Mouse (Mus musculus) stomach, adult 2 months (tissue): ENCODE measurements around the gene Anks4b. TPM values are rescaled to one million over a fixed set of nuclear protein-coding genes. Genes with fewer than 3 reads are reported as not detected.

ENCODE experiments used
- polyA plus RNA-seq: library from polyadenylated mRNA; depleted of rRNA; stranded (reverse); fragments of >200 nt; gene quantifications from 2 replicates; pipeline ENCODE4 v1.2.3, GENCODE M21; 2012; rRNA removed

Gene Anks4b
- 0.27 and 0.60 TPM in 2 replicates for polyA plus RNA-seq

DNA sequence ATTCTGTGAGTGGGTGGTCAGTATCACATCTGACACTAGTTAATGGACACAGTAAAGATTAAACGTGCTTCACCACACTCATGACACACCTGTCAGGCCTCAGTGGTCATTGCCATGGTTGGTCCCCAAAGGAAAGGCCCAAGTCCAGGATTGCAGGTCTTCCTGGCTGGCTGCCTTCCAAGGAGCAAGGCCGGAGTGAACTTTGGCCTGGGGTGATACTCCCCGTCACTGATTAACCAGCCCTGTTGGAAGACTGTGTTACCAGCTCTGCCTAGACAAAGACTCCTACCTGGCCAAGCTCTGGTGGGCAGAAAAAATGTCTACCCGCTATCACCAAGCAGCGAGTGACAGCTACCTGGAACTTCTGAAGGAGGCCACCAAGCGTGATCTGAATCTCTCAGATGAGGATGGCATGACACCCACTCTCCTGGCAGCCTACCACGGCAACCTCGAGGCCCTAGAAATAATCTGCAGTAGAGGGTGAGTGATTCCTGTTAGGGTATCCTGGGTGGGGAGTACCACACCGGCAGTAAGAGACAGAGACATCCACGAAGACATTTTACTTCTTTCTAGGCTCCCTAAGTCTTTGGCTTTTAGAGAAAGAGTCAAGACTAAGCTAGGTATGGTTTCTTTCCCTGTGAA, at the start of gene Anks4b:
Gene Anks4b, plus strand, starts transcription at position 256 of the 642 bp plus-strand sequence.

DNA sequence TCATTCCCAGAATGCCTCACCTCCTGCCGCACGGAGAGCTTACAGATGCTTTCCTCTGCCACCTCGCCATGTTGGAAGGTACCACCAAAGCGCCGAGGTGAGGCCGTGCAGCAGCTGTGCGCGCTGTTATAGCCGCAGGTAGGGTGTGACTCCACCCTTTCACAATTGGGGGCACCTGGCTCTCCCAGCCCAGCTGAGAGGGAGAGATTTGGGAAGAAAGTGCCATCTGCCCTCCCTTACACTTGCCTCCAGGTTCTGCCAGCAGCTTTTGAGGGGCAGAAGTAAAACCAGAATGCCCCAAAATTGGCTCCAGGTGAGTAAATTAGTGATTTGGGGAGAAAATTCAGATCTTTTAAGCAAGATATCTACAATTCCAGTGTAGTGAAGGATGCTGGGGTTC, 28.5 kb upstream of the Anks4b start, which contains the start of gene Zp2:
Gene Zp2, minus strand, starts transcription at position 101 of the 400 bp plus-strand sequence.

DNA sequence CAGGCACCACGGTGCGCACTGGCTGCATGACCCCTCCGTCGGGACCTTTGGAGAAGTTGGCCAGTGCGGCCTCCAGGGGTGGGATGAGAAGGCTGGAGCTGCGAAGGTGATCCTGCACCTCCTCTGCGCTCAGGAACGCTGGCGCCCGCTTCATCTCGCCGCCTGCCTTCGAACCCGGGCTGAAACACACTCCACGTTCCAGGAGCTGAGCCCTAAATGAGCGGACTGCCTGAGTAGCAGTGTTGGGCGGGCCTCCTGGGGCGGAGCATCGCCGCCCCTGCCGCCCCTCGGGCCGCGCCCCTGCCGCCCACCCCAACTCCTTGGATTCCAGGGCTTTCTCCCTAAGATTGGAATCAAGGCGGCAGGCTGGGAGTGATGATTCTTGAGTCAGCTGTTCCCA, 28.1 kb downstream of the Anks4b start, which contains the start of gene Crym:
Gene Crym, minus strand, starts transcription at position 341 of the 400 bp plus-strand sequence.

DNA sequence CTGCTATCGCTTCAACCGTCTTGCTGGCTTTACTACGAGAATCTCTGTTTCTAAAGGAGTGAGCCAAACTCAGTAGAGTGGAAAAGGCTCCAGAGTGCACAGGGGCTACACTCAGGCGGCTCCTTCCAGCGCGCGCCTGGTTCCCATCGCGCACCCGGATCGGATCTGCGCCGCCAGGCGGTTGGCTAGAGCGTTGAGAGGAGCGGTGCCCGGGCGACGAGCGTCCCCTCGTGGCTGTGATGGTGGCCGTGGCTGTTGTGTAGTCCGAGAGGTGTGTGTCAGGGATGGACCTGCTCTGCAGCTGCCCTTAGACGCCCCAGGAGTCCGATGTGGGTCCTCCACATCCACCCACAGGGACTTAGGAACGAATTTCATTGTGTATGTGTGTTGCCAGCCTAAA, 30.1 kb downstream of the Anks4b start, which contains the start of gene Abca14:
Gene Abca14, plus strand, starts transcription at position 173 of the 400 bp plus-strand sequence.

Other genes with a start within 250 kb of the Anks4b start
- not detected in 2 replicates for gene Dnah3, start 78.6 kb upstream of the Anks4b start, polyA plus RNA-seq
- gene Tmem159, start 71.5 kb upstream of the Anks4b start, polyA plus RNA-seq: 6.8 and 8.2 TPM in 2 replicates
- 0.02 TPM in 1 of 2 replicates, not detected in the other for gene Zp2, start 28.6 kb upstream of the Anks4b start, polyA plus RNA-seq
- 0.49 and 0.74 TPM in 2 replicates for gene Crym, start 28.3 kb downstream of the Anks4b start, polyA plus RNA-seq
- gene Abca14, start 30.1 kb downstream of the Anks4b start, polyA plus RNA-seq: not detected in 2 replicates
- gene Abca15, start 154.8 kb downstream of the Anks4b start, polyA plus RNA-seq: not detected in 2 replicates
- gene Abca16, start 235.8 kb downstream of the Anks4b start, polyA plus RNA-seq: not detected in 2 replicates